Mouse (Mus musculus): ENCODE data around the gene C2cd5. TPM values are rescaled to one million over a fixed set of nuclear protein-coding genes. Genes with fewer than 3 reads are reported as not detected.
A peak's percentile ranks its signal among the peaks of the same experiment; 100 is the strongest.

Gene C2cd5
- total and polyA plus RNA-seq, 2 experiments from 2014 or later: 7.3 to 8.0 TPM

DNA sequence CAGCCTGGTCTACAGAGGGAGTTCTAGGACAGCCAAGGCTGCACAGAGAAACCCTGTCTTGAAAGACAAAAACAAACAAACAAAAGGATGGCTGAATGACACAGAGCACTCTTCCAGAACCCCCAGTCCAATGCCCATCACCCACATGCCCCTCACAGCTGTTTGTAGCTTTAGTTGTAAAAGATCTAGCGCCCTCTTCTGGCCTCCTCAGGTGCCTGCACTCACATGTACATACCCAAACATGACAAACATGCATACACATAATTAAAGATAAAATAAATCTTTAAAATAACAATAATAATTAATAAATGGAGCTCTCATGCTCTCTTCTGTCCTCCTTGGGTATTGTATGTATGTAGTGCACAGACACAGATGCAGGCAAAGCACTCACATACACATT lies 122.7 kb downstream of the C2cd5 start:
- 63% methylated on average over 1 of the region's 1 CpGs for WGBS
- TF ChIP-seq CTCF (IDR thresholded peaks at IDR 0.05; ENCODE audit: low read depth): no peak
- no peak for TF ChIP-seq EP300 (IDR thresholded peaks at IDR 0.05; ENCODE audit: low read depth)
- H3K36me3 ChIP-seq (replicated peaks; ENCODE audit: control insufficient read depth, insufficient read depth, low read length): no peaks in the 10 kb centered on the region

DNA sequence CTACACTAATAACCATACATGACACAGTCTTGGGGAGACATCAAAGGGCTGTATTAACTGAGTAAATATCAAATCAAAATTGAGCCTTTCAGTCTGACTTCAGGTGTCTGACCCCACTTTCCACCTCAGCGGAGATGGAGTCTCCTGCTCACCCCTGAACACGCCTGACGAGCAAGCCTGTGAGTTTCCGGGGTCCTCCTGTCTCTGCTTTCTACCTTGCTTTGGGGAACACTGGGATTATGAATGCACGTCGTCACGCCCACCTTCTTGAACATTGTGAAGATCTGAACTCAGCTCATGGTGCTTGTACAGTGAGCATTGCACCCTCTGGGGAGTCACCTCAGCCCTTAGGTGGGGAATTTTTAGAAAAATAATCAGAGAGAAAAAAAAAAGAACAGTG lies 126.7 kb downstream of the C2cd5 start:
- no peaks in the 10 kb centered on the region for H3K27me3 ChIP-seq (ENCODE audit: control insufficient read depth, insufficient read depth, low read length)
- no peaks in the 10 kb centered on the region for H3K36me3 ChIP-seq (replicated peaks; ENCODE audit: control insufficient read depth, insufficient read depth, low read length)
- H3K9ac ChIP-seq (replicated peaks; ENCODE audit: low read depth, low read length): no peak overlapping the region
- H3K4me2 ChIP-seq (ENCODE audit: low read depth, low read length): no peak overlapping the region
- DNase-seq (ENCODE audit: low spot score) (no peak), ATAC-seq (ENCODE audit: insufficient read depth, low read depth) (no peak)
- H3K4me3 ChIP-seq (ENCODE audit: low read depth, low read length): no peak overlapping the region
- no peak for TF ChIP-seq CTCF (IDR thresholded peaks at IDR 0.05; ENCODE audit: low read depth)
- no peak for TF ChIP-seq EP300 (IDR thresholded peaks at IDR 0.05; ENCODE audit: low read depth)
- no peaks in the 10 kb centered on the region for H3K4me1 ChIP-seq (ENCODE audit: control insufficient read depth, insufficient read depth)
- WGBS: 87% methylated on average over 7 of the region's 7 CpGs
- H3K9me3 ChIP-seq (replicated peaks; ENCODE audit: control insufficient read depth, low read length): no peaks in the 10 kb centered on the region
- no peak overlapping the region for H3K27ac ChIP-seq (ENCODE audit: low read depth)

More for the DNA sequence above, 122.7 kb downstream of the C2cd5 start:
- no peak for DNase-seq (ENCODE audit: low spot score)
- no peak for ATAC-seq (ENCODE audit: insufficient read depth, low read depth)
- Histone ChIP-seq H3K4me3 (ENCODE audit: low read depth, low read length) (no peak overlapping the region), H3K27ac (ENCODE audit: low read depth) (no peak overlapping the region), H3K27me3 (ENCODE audit: control insufficient read depth, insufficient read depth, low read length) (no peaks in the 10 kb centered on the region), H3K4me2 (ENCODE audit: low read depth, low read length) (no peak overlapping the region), H3K9me3 (replicated peaks; ENCODE audit: control insufficient read depth, low read length) (no peaks in the 10 kb centered on the region), H3K4me1 (ENCODE audit: control insufficient read depth, insufficient read depth) (peaks cover 7% of the 10 kb centered on the region), H3K9ac (replicated peaks; ENCODE audit: low read depth, low read length) (no peak overlapping the region)

DNA sequence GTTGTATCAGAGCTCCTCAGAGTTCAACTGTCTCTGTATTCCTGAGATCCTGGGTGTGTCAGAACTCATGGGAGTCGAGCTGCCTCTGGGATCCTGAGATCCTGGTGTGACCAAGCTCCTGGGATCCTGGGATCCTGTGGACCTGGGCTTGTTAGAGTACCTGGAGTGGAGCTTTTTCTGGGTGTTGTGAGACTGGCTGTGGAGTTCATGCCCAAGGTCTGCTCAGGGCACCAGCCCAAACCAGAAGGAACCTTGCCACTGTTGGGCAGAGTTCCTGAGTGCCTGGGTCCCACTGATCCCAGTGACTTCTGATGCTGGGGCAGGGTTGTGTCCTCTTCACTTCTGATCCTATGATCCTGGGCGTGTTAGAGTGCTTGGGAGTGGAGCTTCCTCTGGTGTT lies 127.7 kb downstream of the C2cd5 start:
- Histone ChIP-seq H3K4me2 (ENCODE audit: low read depth, low read length) (no peak overlapping the region), H3K9me3 (replicated peaks; ENCODE audit: control insufficient read depth, low read length) (no peaks in the 10 kb centered on the region), H3K27ac (ENCODE audit: low read depth) (no peak overlapping the region), H3K4me1 (ENCODE audit: control insufficient read depth, insufficient read depth) (no peaks in the 10 kb centered on the region), H3K4me3 (ENCODE audit: low read depth, low read length) (no peak overlapping the region), H3K9ac (replicated peaks; ENCODE audit: low read depth, low read length) (no peak overlapping the region), H3K27me3 (ENCODE audit: control insufficient read depth, insufficient read depth, low read length) (no peaks in the 10 kb centered on the region), H3K36me3 (replicated peaks; ENCODE audit: control insufficient read depth, insufficient read depth, low read length) (no peaks in the 10 kb centered on the region)
- DNase-seq (ENCODE audit: low spot score) (no peak), ATAC-seq (ENCODE audit: insufficient read depth, low read depth) (no peak)
- 44% methylated on average over 2 of the region's 2 CpGs for WGBS
- TF ChIP-seq CTCF (IDR thresholded peaks at IDR 0.05; ENCODE audit: low read depth): no peak
- no peak for TF ChIP-seq EP300 (IDR thresholded peaks at IDR 0.05; ENCODE audit: low read depth)

DNA sequence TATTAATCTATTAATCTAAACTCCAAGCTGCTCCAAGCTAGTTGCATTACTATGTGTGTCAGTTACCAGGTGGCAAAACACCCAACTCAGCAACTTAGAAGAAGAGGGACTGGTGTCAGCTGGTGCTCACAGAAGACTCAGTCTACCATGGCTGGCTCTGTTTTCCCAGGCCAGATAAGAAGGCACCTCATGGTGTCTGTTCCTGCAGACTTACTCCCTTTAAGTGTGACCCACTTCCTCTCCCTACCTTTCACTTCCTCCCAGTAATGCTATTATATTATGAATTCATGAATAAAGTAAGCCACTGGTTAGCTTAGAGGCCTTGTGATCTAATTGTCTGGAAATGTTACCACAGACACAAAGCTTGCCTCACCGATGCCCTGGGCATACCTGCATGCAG lies 132.5 kb downstream of the C2cd5 start:
- TF ChIP-seq CTCF (IDR thresholded peaks at IDR 0.05; ENCODE audit: low read depth) (no peak), EP300 (IDR thresholded peaks at IDR 0.05; ENCODE audit: low read depth) (no peak)

DNA sequence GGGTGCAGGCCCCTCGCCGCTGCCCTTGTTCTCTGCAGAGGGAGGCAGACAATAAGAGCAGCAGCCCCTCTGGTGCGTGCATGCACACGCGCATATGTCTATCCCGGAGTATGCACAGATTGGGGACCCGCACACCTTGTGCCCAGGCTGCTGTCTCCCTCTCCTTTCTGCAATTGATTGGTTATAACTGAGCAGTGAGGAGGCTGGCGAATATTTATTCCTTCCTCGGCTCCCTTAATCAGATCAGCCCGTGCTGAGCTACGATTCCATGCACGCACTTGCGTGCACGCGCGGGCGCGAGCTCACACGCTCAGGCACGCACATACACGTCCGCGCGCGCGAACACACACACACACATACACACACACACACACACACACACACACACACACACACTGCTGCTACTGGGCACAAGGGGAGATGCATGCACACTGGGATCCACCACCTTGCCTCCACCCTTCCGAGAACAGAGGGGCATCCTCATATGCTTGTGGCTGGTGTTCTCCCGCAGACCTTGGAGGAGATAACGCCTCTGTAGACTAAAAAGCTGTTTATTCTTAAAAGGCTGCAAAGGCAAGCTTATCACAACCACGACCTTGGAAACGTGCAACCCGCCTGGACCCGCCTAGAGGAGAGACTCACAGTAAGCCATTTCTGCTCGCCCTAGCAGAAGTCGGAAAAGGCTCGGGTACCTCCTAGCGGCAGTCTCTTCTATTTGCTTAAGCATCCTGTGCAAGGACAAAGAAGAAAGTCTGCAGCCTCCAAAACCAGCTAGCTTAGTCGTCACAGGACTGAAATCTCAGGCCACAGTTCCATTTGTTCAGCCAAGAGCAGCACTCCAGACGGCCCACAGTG lies 135.2 kb downstream of the C2cd5 start:
- no peak overlapping the region for H3K27ac ChIP-seq (ENCODE audit: low read depth)
- WGBS: under 1% methylated on average over 39 of the region's 39 CpGs
- no peak overlapping the region; the same call in 1 of the 2 replicates for H3K9ac ChIP-seq (replicated peaks; ENCODE audit: low read depth, low read length)

More for the DNA sequence above, 132.5 kb downstream of the C2cd5 start:
- peaks cover 21% of the 10 kb centered on the region for H3K27me3 ChIP-seq (ENCODE audit: control insufficient read depth, insufficient read depth, low read length)
- H3K9ac ChIP-seq (replicated peaks; ENCODE audit: low read depth, low read length): no peak overlapping the region
- DNase-seq (ENCODE audit: low spot score): no peak
- no peak overlapping the region for H3K27ac ChIP-seq (ENCODE audit: low read depth)
- ATAC-seq (ENCODE audit: insufficient read depth, low read depth): no peak
- no peaks in the 10 kb centered on the region for H3K9me3 ChIP-seq (replicated peaks; ENCODE audit: control insufficient read depth, low read length)
- H3K4me3 ChIP-seq (ENCODE audit: low read depth, low read length): no peak overlapping the region
- peaks cover 7% of the 10 kb centered on the region; the same call in 1 of the 2 replicates for H3K4me1 ChIP-seq (ENCODE audit: control insufficient read depth, insufficient read depth)
- WGBS: 77% methylated on average over 1 of the region's 1 CpGs
- H3K36me3 ChIP-seq (replicated peaks; ENCODE audit: control insufficient read depth, insufficient read depth, low read length): no peaks in the 10 kb centered on the region
- no peak overlapping the region for H3K4me2 ChIP-seq (ENCODE audit: low read depth, low read length)

More for the DNA sequence above, 135.2 kb downstream of the C2cd5 start:
- TF ChIP-seq CTCF (IDR thresholded peaks at IDR 0.05; ENCODE audit: low read depth): peak; percentile 70
- no peak for TF ChIP-seq EP300 (IDR thresholded peaks at IDR 0.05; ENCODE audit: low read depth)
- Histone ChIP-seq H3K4me1 (ENCODE audit: control insufficient read depth, insufficient read depth) (peaks cover 7% of the 10 kb centered on the region; the same call in 1 of the 2 replicates), H3K4me3 (ENCODE audit: low read depth, low read length) (peak overlapping the region; percentile 50), H3K4me2 (ENCODE audit: low read depth, low read length) (peak overlapping the region; percentile 98), H3K36me3 (replicated peaks; ENCODE audit: control insufficient read depth, insufficient read depth, low read length) (no peaks in the 10 kb centered on the region), H3K9me3 (replicated peaks; ENCODE audit: control insufficient read depth, low read length) (no peaks in the 10 kb centered on the region), H3K27me3 (ENCODE audit: control insufficient read depth, insufficient read depth, low read length) (peaks cover 24% of the 10 kb centered on the region)
- DNase-seq (ENCODE audit: low spot score): peak; percentile 72
- peak; percentile 82 for ATAC-seq (ENCODE audit: insufficient read depth, low read depth)
